Mouse (Mus musculus) lung, adult 2 months (tissue): ENCODE results near the gene Arhgap1. TPM values are rescaled to one million over a fixed set of nuclear protein-coding genes. Genes with fewer than 3 reads are reported as not detected.

Experiments used
- DNase-seq: peaks from one replicate; pipeline ENCODE4 v3.0.0; 2022
- H3K4me1 ChIP-seq: fragments of 200-500 bp; 2 replicates; pipeline ENCODE4 v1.6.1; 2011; ENCODE audit warnings: low read length; ENCODE audit not compliant: control insufficient read depth, insufficient read depth
- H3K4me3 ChIP-seq: fragments of 200-500 bp; replicated peaks from 2 replicates; pipeline ENCODE3; 2011; ENCODE audit warnings: low read depth, mild to moderate bottlenecking, control low read depth, low read length; ENCODE audit errors: extremely low read depth
- CTCF ChIP-seq: fragments of 200-500 bp; IDR thresholded peaks from 2 replicates; pipeline ENCODE4 v1.5.1; 2011; ENCODE audit warnings: mild to moderate bottlenecking, low read length, control low read depth; ENCODE audit not compliant: insufficient read depth
- POLR2A ChIP-seq: fragments of 200-500 bp; IDR thresholded peaks from 2 replicates; pipeline ENCODE4 v1.6.1; 2011; ENCODE audit warnings: low read depth, mild to moderate bottlenecking, control low read depth, low read length, borderline replicate concordance; ENCODE audit errors: extremely low read depth
- WGBS: fragments of 180-500 bp; shearing (Covaris S2); methylation state at CpG from one replicate; pipeline ENCODE4 v1.1.7; 2018; 5-methylcytosine and 5-hydroxymethylcytosine counted together
- polyA plus RNA-seq: library from polyadenylated mRNA; depleted of rRNA; stranded (reverse); fragments of >200 nt; gene quantifications from 2 replicates; pipeline ENCODE4 v1.2.3, GENCODE M21; 2012

The Arhgap1 gene
- polyA plus RNA-seq, 1 experiment: 170 TPM

DNA sequence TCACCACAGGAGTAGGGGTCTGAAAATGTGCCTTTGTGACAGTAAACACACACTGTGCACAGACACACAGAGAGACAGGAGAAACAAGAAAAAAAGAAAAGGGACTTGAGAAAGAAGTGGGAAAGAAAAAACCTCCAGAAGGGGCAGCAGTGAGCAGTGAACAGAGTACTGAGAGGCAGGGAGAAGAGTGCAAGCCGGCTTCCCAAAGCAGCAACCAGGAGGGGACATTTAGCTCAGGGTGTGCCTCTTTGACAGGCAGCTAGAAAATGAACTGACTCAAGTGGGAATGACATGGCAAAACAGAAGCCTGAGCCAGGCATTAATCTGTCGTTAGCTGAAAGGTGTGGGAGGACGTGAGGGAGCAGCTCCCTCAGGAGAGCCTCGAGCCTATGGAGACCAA, 33.2 kb downstream of the Arhgap1 start:
- TF ChIP-seq CTCF (peak; percentile 33; the same call in 1 of the 2 replicates), POLR2A (no peak)
- peak; percentile 27 for DNase-seq
- Histone ChIP-seq H3K4me1 (no peaks in the 10 kb centered on the region; the same call in 1 of the 2 replicates), H3K4me3 (no peak overlapping the region)
- WGBS: 49% methylated on average over 4 of the region's 4 CpGs

DNA sequence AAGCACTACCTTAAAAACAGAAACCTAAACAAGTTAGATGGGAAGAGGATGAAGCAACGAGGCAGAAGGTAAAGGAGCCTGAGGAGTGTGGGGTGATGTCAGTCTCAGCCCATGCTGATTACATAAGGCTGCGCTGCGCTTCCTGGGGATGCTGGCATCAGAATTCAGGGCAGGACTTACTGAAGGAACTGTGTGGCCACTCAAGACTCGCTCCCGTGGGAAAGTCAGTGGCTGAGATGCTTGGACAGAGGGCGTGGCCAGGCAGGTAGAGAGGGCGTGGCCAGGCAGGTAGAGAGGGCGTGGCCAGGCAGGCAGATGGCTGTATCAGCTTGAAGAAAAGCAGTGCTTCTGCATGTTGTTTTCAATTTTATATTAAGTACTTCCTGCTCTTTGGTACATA, 34.3 kb downstream of the Arhgap1 start:
- DNase-seq: peak; percentile 38
- Histone ChIP-seq H3K4me1 (no peaks in the 10 kb centered on the region; the same call in 1 of the 2 replicates), H3K4me3 (no peak overlapping the region)
- WGBS: 68% methylated on average over 8 of the region's 8 CpGs
- TF ChIP-seq POLR2A (0 out of 2 replicates have a peak, but pooled peaks have one; percentile 4), CTCF (no peak)

GRCm38 (mm10) chr2:91689452-91689851, 39.8 kb downstream of the Arhgap1 start:
- no peak for DNase-seq
- H3K4me1 ChIP-seq: no peaks in the 10 kb centered on the region
- no peak overlapping the region for H3K4me3 ChIP-seq
- TF ChIP-seq POLR2A: no peak
- TF ChIP-seq CTCF: no peak
- 85% methylated on average over 7 of the region's 7 CpGs for WGBS

DNA sequence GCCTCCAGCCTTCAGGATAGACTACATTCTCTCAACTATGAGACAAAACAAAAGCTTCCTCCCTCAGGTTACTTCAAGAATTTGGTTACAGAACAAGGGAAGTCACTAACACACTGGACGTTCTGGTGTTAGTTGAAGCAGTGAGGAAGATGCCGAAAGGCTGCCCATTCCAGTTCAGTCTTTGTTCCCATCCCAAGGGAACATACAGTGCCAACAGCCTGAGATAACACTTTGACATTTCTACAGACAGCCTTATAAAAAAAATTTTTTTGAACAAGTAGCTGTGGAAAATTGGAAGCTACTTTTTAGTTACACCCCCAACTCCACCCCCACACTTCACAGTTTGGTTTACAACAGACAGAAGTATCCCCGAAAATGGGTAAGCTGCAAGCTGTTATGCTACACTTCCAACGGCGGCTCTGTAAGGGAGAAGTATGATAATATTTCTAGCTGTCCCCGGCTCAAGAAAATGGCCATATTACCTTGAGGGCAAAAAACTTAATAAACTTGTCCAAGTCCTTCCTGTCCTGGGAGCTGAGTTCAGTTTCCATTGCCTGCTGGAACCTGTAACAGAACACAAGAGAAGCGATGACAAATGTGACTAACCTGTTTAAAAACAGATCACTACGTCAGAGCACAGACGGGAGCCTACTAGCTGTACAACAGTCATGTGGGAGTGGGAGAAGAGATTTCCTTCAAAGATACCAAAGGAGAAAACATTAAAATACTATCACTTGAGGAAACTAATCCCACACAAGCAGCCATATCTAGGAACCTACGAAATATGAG, 46.0 kb downstream of the Arhgap1 start:
- no peaks in the 10 kb centered on the region; the same call in none of the 2 replicates for H3K4me1 ChIP-seq
- DNase-seq: no peak
- TF ChIP-seq CTCF (no peak), POLR2A (no peak)
- no peak overlapping the region for H3K4me3 ChIP-seq
- 67% methylated on average over 10 of the region's 10 CpGs for WGBS

- Histone ChIP-seq H3K4me1 (no peaks in the 10 kb centered on the region; the same call in none of the 2 replicates), H3K4me3 (no peak overlapping the region)
- 37% methylated on average over 1 of the region's 1 CpGs for WGBS
- no peak for DNase-seq
- TF ChIP-seq CTCF (no peak), POLR2A (no peak)
These were observed 46.5 kb downstream of the Arhgap1 start for GRCm38 (mm10) chr2:91696225-91696590.

DNA sequence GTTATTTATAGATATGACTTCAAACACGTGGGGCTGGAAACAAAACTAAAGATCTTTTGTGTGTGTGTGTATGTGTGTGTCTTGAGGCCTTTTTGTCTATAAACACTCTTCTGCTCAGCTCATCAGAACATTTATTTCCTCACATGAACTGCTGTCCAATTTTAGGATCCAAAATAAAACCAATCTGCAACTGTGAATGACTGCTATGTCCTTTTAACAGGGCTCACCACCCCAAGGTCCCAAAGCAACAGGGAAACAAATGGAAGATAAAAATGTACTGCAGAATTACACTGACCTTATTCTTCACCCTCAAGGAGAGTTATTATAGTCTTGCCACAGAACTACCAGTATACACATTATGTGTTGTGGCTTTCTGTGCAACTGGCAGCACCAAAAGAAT, 49.6 kb downstream of the Arhgap1 start:
- Histone ChIP-seq H3K4me3 (no peak overlapping the region), H3K4me1 (no peaks in the 10 kb centered on the region; the same call in none of the 2 replicates)
- TF ChIP-seq POLR2A (no peak), CTCF (no peak)
- 23% methylated on average over 1 of the region's 1 CpGs for WGBS
- no peak for DNase-seq

GRCm38 (mm10) chr2:91701366-91701765, 51.7 kb downstream of the Arhgap1 start:
- TF ChIP-seq CTCF (no peak), POLR2A (no peak)
- WGBS: 100% methylated on average over 2 of the region's 2 CpGs
- no peak for DNase-seq
- no peak overlapping the region for H3K4me3 ChIP-seq
- no peaks in the 10 kb centered on the region; the same call in none of the 2 replicates for H3K4me1 ChIP-seq

GRCm38 (mm10) chr2:91705736-91706135, 56.1 kb downstream of the Arhgap1 start:
- no peak for DNase-seq
- no peak overlapping the region for H3K4me3 ChIP-seq
- no peak for TF ChIP-seq POLR2A
- TF ChIP-seq CTCF: no peak
- peaks cover 6% of the 10 kb centered on the region for H3K4me1 ChIP-seq
- WGBS: 76% methylated on average over 6 of the region's 6 CpGs

DNA sequence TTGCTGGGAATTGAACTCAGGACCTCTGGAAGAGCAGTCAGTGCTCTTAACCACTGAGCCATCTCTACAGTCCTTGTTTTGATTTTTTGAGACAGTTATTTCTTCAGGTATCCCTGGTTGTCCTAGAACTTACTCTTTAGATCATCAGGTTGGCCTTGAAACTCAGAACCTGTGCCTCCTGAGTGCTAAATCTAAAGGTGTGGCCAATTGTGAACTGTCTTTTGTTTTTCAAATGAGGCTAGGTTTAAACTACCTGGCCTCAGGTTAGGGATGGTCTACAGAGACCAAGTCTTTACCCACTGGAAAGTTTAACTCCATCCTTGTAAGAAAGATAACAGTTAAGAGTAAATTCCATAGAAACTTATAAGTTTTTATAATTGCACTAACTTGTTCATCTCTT, 56.8 kb downstream of the Arhgap1 start:
- TF ChIP-seq POLR2A (no peak), CTCF (no peak)
- DNase-seq: no peak
- H3K4me3 ChIP-seq: no peak overlapping the region
- peaks cover 6% of the 10 kb centered on the region for H3K4me1 ChIP-seq

DNA sequence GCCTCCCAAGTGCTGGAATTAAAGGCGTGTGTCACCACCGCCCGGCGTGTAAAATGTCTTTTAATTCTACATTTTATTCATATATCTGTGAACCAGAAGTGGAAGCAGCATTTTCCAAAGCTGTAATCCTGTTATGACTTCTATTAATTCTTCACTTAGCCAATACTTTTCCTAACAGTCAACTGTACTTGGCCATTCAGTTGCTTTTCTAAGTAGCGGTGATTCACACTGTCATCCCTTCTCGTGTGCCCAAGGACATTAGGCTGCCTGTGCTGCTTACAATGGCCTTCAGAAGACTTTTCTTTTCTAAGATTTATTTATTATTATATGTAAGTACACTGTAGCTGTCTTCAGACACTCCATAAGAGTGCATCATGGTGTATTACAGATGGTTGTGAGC, 58.7 kb downstream of the Arhgap1 start:
- H3K4me1 ChIP-seq: peaks cover 9% of the 10 kb centered on the region
- 92% methylated on average over 6 of the region's 6 CpGs for WGBS
- no peak for DNase-seq
- H3K4me3 ChIP-seq: no peak overlapping the region
- TF ChIP-seq POLR2A (no peak), CTCF (no peak)
